In genomic region chr8:69984876-69985553, GRCm38 (mm10) we compare ENCODE assay signal across 18 mouse cellular contexts. TPM values are rescaled to one million over a fixed set of nuclear protein-coding genes. Genes with fewer than 3 reads are reported as not detected.
DNase-seq lines count a peak whose midpoint lies in the region; ATAC-seq and TF ChIP-seq lines count a peak whose summit lies in the region.
"Had no signal": no experiment of that assay in that cellular context is flagged by ENCODE, and none has a peak within 500 bp of the region (broad histone marks: within the 10 kb centered on the region; RNA-seq: fewer than 3 reads in every experiment).

No protein-coding gene starts in this region.

- WGBS in lung, embryonic 16.5 days = 80% methylated on average over 2 of the region's 2 CpGs

- no peaks in the 10 kb centered on the region for H3K27me3 ChIP-seq in lung, embryonic 16.5 days (ENCODE audit: control insufficient read depth, insufficient read depth, low read depth, low read length)
- no peaks in the 10 kb centered on the region for H3K27me3 ChIP-seq in MEL (ENCODE audit: control insufficient read depth in 1 of 2, insufficient read depth in 2 of 2, low read length in 2 of 2)
- H3K27me3 ChIP-seq in megakaryocyte, embryonic 14.5 days (replicated peaks) = no peaks in the 10 kb centered on the region
- H3K27me3 ChIP-seq: embryonic facial prominence, embryonic 15.5 days; forebrain, embryonic 12.5 days; liver, embryonic 15.5 days; neural tube, embryonic 15.5 days had no signal

- TF ChIP-seq POLR2A in MEL (IDR thresholded peaks at IDR 0.05; ENCODE audit: control insufficient read depth in 1 of 2, insufficient read depth in 1 of 2, low read depth in 1 of 2, low read length in 2 of 2, poor library complexity in 1 of 2) = no peak

- TF ChIP-seq RAD21 in MEL (IDR thresholded peaks at IDR 0.05; ENCODE audit: low read depth, low read length) = no peak

- no peak overlapping the region for H3K4me2 ChIP-seq in lung, embryonic 16.5 days (ENCODE audit: low read depth, low read length)
- H3K4me2 ChIP-seq: embryonic facial prominence, embryonic 15.5 days; forebrain, embryonic 12.5 days; hindbrain, embryonic 14.5 days; liver, embryonic 15.5 days; neural tube, embryonic 15.5 days had no signal

- peaks cover 49% of the 10 kb centered on the region for H3K79me2 ChIP-seq in MEL (ENCODE audit: control insufficient read depth, insufficient read depth, low read length, poor library complexity)

- no peaks in the 10 kb centered on the region for H3K9me3 ChIP-seq in lung, embryonic 16.5 days (ENCODE audit: control insufficient read depth, low read length)
- no peaks in the 10 kb centered on the region for H3K9me3 ChIP-seq in MEL (replicated peaks; ENCODE audit: insufficient read depth, low read length)
- H3K9me3 ChIP-seq in megakaryocyte, embryonic 14.5 days = peaks cover 6% of the 10 kb centered on the region; the same call in 1 of the 2 replicates
- H3K9me3 ChIP-seq: embryonic facial prominence, embryonic 15.5 days; forebrain, embryonic 12.5 days; liver, embryonic 15.5 days; neural tube, embryonic 15.5 days had no signal

- H3K36me3 ChIP-seq in lung, embryonic 16.5 days (ENCODE audit: control insufficient read depth, insufficient read depth, low read length) = no peaks in the 10 kb centered on the region; the same call in 1 of the 2 replicates
- peaks cover 0 to 5% of the 10 kb centered on the region in 2 experiments; a peak in 3 of 4 replicates for H3K36me3 ChIP-seq in MEL (ENCODE audit: control insufficient read depth in 1 of 2, insufficient read depth in 2 of 2, low read length in 2 of 2)
- H3K36me3 ChIP-seq in megakaryocyte, embryonic 14.5 days (replicated peaks; ENCODE audit: low read length) = peaks cover 45% of the 10 kb centered on the region
- H3K36me3 ChIP-seq: embryonic facial prominence, embryonic 15.5 days; forebrain, embryonic 12.5 days; liver, embryonic 15.5 days; neural tube, embryonic 15.5 days had no signal

- no peak for ATAC-seq in lung, embryonic 16.5 days (ENCODE audit: low read depth)

- no peak for DNase-seq in lung, postnatal 4 days
- no peak for DNase-seq in MEL (ENCODE audit: low read depth, low spot score)
- peak; percentile 22 to 36 for DNase-seq in thymus, postnatal 36 days
- DNase-seq in testis, postnatal 14 days (ENCODE audit: low spot score) = no peak
- no peak for DNase-seq in urinary bladder, postnatal 10 days (ENCODE audit: low spot score)
- DNase-seq: cerebellum, adult 11-12 months; heart, postnatal 10 days; kidney, adult 11 months; kidney, postnatal 4 days; right cerebral cortex, adult 18-20 months had no signal

- no peak for TF ChIP-seq CTCF in MEL (IDR thresholded peaks at IDR 0.05 in 2 of 3, conservative IDR thresholded peaks at IDR 0.05 in 1 of 3; ENCODE audit: control insufficient read depth in 1 of 3, insufficient read depth in 1 of 3, low read depth in 2 of 3, low read length in 3 of 3, poor library complexity in 1 of 3, severe bottlenecking in 1 of 3)

- 0 out of 2 replicates have a peak overlapping the region, but pooled peaks have one; percentile 1 for H3K27ac ChIP-seq in lung, embryonic 16.5 days (ENCODE audit: low read length)
- H3K27ac ChIP-seq in MEL (ENCODE audit: control insufficient read depth, low read depth, low read length) = no peak overlapping the region
- H3K27ac ChIP-seq: embryonic facial prominence, embryonic 15.5 days; forebrain, embryonic 12.5 days; hindbrain, embryonic 14.5 days; liver, embryonic 15.5 days; neural tube, embryonic 15.5 days; stomach, postnatal 0 days had no signal

- TF ChIP-seq EP300 in MEL (IDR thresholded peaks at IDR 0.05; ENCODE audit: low read depth in 1 of 2, low read length in 2 of 2) = no peak

- H3K4me3 ChIP-seq in lung, embryonic 16.5 days (ENCODE audit: low read length) = no peak overlapping the region
- no peak overlapping the region for H3K4me3 ChIP-seq in MEL (ENCODE audit: control insufficient read depth in 1 of 2, insufficient read depth in 1 of 2, low read depth in 2 of 2, low read length in 2 of 2)
- peak overlapping the region; percentile 67 for H3K4me3 ChIP-seq in megakaryocyte, embryonic 14.5 days (replicated peaks)
- H3K4me3 ChIP-seq: embryonic facial prominence, embryonic 15.5 days; forebrain, embryonic 12.5 days; liver, embryonic 15.5 days; neural tube, embryonic 15.5 days had no signal

- peaks cover 3% of the 10 kb centered on the region; the same call in 1 of the 2 replicates for H3K4me1 ChIP-seq in lung, embryonic 16.5 days (replicated peaks; ENCODE audit: control insufficient read depth, insufficient read depth, low read length)
- H3K4me1 ChIP-seq in MEL (ENCODE audit: control insufficient read depth in 1 of 2, insufficient read depth in 2 of 2, low read length in 2 of 2) = peaks cover 0 to 5% of the 10 kb centered on the region in 2 experiments; a peak in 1 of 4 replicates
- peaks cover 72% of the 10 kb centered on the region for H3K4me1 ChIP-seq in megakaryocyte, embryonic 14.5 days
- H3K4me1 ChIP-seq: embryonic facial prominence, embryonic 15.5 days; forebrain, embryonic 12.5 days; neural tube, embryonic 15.5 days had no signal

- H3K9ac ChIP-seq in lung, embryonic 16.5 days (ENCODE audit: low read length) = no peak overlapping the region
- no peak overlapping the region for H3K9ac ChIP-seq in MEL (ENCODE audit: control insufficient read depth, low read depth, low read length, poor library complexity, severe bottlenecking)
- H3K9ac ChIP-seq: embryonic facial prominence, embryonic 15.5 days; forebrain, embryonic 12.5 days; hindbrain, embryonic 14.5 days; liver, embryonic 15.5 days; neural tube, embryonic 15.5 days had no signal

TF ChIP-seq in MEL, 35 proteins besides CTCF, POLR2A, EP300 and RAD21:
- no peak for TF ChIP-seq MAX (IDR thresholded peaks at IDR 0.05; ENCODE audit: low read length)
- TF ChIP-seq ZNF384 (IDR thresholded peaks at IDR 0.05; ENCODE audit: low read depth, low read length) = peak; percentile 24; the same call in 1 of the 2 replicates

RNA-seq across cellular contexts. Expression of gene Gatad2a, which starts 11.2 kb away (rescaled TPM):
- polyA plus RNA-seq in lung, embryonic 16.5 days (2015; fragmentation: Nextera tagmentation; extraction: Ambion mirVana) = 41.6 and 42.1 TPM in 2 replicates
- total RNA-seq in MEL (2012; rRNA removed) = 101 and 111 TPM in 2 replicates
- 100 to 1,000 TPM in 1 of 2 experiments, 10 to 100 TPM in 1; 38.0 to 129 TPM for polyA plus RNA-seq in MEL (2012; ENCODE audit: insufficient read depth in 1 of 2, insufficient read length in 2 of 2, low read depth in 1 of 2, low replicate concordance in 2 of 2, missing spikeins in 1 of 2)
- polyA plus RNA-seq in megakaryocyte, embryonic 14.5 days (2012; ENCODE audit: insufficient read depth, low replicate concordance) = 83.9 and 88.5 TPM in 2 replicates

RNA-seq across cellular contexts. Expression of gene Mau2, which starts 57.5 kb away (rescaled TPM):
- 54.0 and 55.1 TPM in 2 replicates for polyA plus RNA-seq in lung, embryonic 16.5 days (2015; fragmentation: Nextera tagmentation; extraction: Ambion mirVana)
- total RNA-seq in MEL (2012; rRNA removed) = 39.0 and 39.2 TPM in 2 replicates
- polyA plus RNA-seq in MEL (2012; ENCODE audit: insufficient read depth in 1 of 2, insufficient read length in 2 of 2, low read depth in 1 of 2, low replicate concordance in 2 of 2, missing spikeins in 1 of 2) = 10 to 100 TPM in 1 of 2 experiments, not detected in 1; 43.4 TPM
- 6.5 and 11.5 TPM in 2 replicates for polyA plus RNA-seq in megakaryocyte, embryonic 14.5 days (2012; ENCODE audit: insufficient read depth, low replicate concordance)

RNA-seq across cellular contexts. Expression of gene Sugp1, which starts 57.6 kb away (rescaled TPM):
- 43.1 and 44.1 TPM in 2 replicates for polyA plus RNA-seq in lung, embryonic 16.5 days (2015; fragmentation: Nextera tagmentation; extraction: Ambion mirVana)
- 27.1 and 29.9 TPM in 2 replicates for total RNA-seq in MEL (2012; rRNA removed)
- polyA plus RNA-seq in MEL (2012; ENCODE audit: insufficient read depth in 1 of 2, insufficient read length in 2 of 2, low read depth in 1 of 2, low replicate concordance in 2 of 2, missing spikeins in 1 of 2) = 10 to 100 TPM in 1 of 2 experiments, not detected in 1; 45.5 TPM
- 38.9 and 42.3 TPM in 2 replicates for polyA plus RNA-seq in megakaryocyte, embryonic 14.5 days (2012; ENCODE audit: insufficient read depth, low replicate concordance)

Comparison
In these comparisons a context has a peak if more than half of its experiments do, and no peak if none do; other contexts are left out.
1. DNase-seq: peak in thymus, postnatal 36 days (2 of 2); none in lung, postnatal 4 days (0 of 2), MEL (single experiment), testis, postnatal 14 days (single experiment) and urinary bladder, postnatal 10 days (single experiment).